Mouse (Mus musculus) spleen, adult 2 months (tissue): ENCODE results near the gene Glud1.

Source experiments
- CTCF ChIP-seq: fragments of 200-500 bp; IDR thresholded peaks from 2 replicates; pipeline ENCODE4 v1.5.1; 2011; ENCODE audit warnings: mild to moderate bottlenecking, inconsistent platforms; ENCODE audit not compliant: insufficient read depth, insufficient read length, insufficient replicate concordance; ENCODE audit errors: extremely low read depth
- POLR2A ChIP-seq: fragments of 200-500 bp; IDR thresholded peaks from 2 replicates; pipeline ENCODE4 v1.6.1; 2011; ENCODE audit warnings: low read depth, low read length, inconsistent platforms

GRCm38 (mm10) chr14:34297634-34298033 is 12.9 kb upstream of the Glud1 start:
- TF ChIP-seq POLR2A: no peak
- TF ChIP-seq CTCF: no peak
